Comparison of ENCODE assay signal across 16 mouse cellular contexts in the genomic region with DNA sequence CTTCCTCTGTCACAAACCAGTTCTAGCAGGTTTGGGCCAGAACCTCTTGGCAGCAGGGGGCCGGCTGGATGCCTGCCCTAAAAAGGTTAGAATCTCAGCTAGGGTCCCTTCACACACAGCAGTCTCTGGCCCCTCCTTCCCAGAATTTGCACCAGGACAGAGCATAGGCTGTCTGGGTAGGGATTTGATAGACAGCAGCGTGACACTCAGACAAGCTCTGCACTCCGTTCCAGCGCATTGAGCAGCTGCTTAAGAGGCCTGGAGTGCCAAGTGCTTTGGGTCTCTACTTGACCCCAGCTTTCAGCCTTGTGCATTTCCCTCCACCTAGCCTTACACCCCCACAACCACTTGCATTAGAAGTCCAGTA. TPM values are rescaled to one million over a fixed set of nuclear protein-coding genes. Genes with fewer than 3 reads are reported as not detected.
A peak's percentile ranks its signal among the peaks of the same experiment; 100 is the strongest.
DNase-seq lines count a peak whose midpoint lies in the region; ATAC-seq and TF ChIP-seq lines count a peak whose summit lies in the region.
"Had no signal": no experiment of that assay in that cellular context is flagged by ENCODE, and none has a peak within 500 bp of the region (broad histone marks: within the 10 kb centered on the region; RNA-seq: fewer than 3 reads in every experiment).

No protein-coding gene starts in this region.

- peaks cover 7% of the 10 kb centered on the region; the same call in 1 of the 2 replicates for H3K4me1 ChIP-seq in forebrain, embryonic 14.5 days (ENCODE audit: control insufficient read depth, insufficient read depth, low read length)
- peaks cover 18% of the 10 kb centered on the region for H3K4me1 ChIP-seq in forebrain, embryonic 16.5 days (replicated peaks; ENCODE audit: control insufficient read depth, insufficient read depth, low read length)
- H3K4me1 ChIP-seq in limb, embryonic 11.5 days (ENCODE audit: control insufficient read depth, insufficient read depth, low read length): peaks cover 34% of the 10 kb centered on the region
- peaks cover 57% of the 10 kb centered on the region for H3K4me1 ChIP-seq in limb, embryonic 10.5 days
- H3K4me1 ChIP-seq in embryonic facial prominence, embryonic 11.5 days (ENCODE audit: control insufficient read depth, insufficient read depth, low read length): peaks cover 8% of the 10 kb centered on the region; the same call in 1 of the 2 replicates
- H3K4me1 ChIP-seq in stomach, embryonic 15.5 days: peaks cover 21% of the 10 kb centered on the region
- peaks cover 18% of the 10 kb centered on the region; the same call in 1 of the 2 replicates for H3K4me1 ChIP-seq in liver, postnatal 0 days (ENCODE audit: insufficient read depth)

- WGBS in forebrain, embryonic 14.5 days: 0% methylated on average over 4 of the region's 4 CpGs
- 2% methylated on average over 4 of the region's 4 CpGs for WGBS in forebrain, embryonic 16.5 days
- WGBS in limb, embryonic 11.5 days: 0% methylated on average over 4 of the region's 4 CpGs
- 0% methylated on average over 4 of the region's 4 CpGs for WGBS in limb, embryonic 10.5 days
- 3% methylated on average over 4 of the region's 4 CpGs for WGBS in embryonic facial prominence, embryonic 11.5 days
- WGBS in stomach, embryonic 15.5 days: 18% methylated on average over 4 of the region's 4 CpGs
- 4% methylated on average over 4 of the region's 4 CpGs for WGBS in liver, postnatal 0 days (ENCODE audit: insufficient replicate concordance)

- no peak overlapping the region for H3K4me2 ChIP-seq in forebrain, embryonic 14.5 days (ENCODE audit: low read length)
- no peak overlapping the region for H3K4me2 ChIP-seq in forebrain, embryonic 16.5 days (ENCODE audit: low read length)
- no peak overlapping the region for H3K4me2 ChIP-seq in limb, embryonic 11.5 days (ENCODE audit: low read depth, severe bottlenecking)
- peak overlapping the region; percentile 61 for H3K4me2 ChIP-seq in embryonic facial prominence, embryonic 11.5 days (ENCODE audit: low read depth, low read length)
- H3K4me2 ChIP-seq in stomach, embryonic 15.5 days: 0 out of 2 replicates have a peak overlapping the region, but pooled peaks have one; percentile 16
- H3K4me2 ChIP-seq in liver, postnatal 0 days (ENCODE audit: low read depth, low read length): no peak overlapping the region
- H3K4me2 ChIP-seq: heart, embryonic 12.5 days; neural tube, embryonic 13.5 days had no signal

- H3K9ac ChIP-seq in forebrain, embryonic 14.5 days (ENCODE audit: low read length): no peak overlapping the region
- no peak overlapping the region for H3K9ac ChIP-seq in forebrain, embryonic 16.5 days (replicated peaks; ENCODE audit: low read depth, low read length)
- no peak overlapping the region for H3K9ac ChIP-seq in limb, embryonic 11.5 days (ENCODE audit: low read length)
- peak overlapping the region; percentile 67; the same call in 1 of the 2 replicates for H3K9ac ChIP-seq in embryonic facial prominence, embryonic 11.5 days (replicated peaks; ENCODE audit: low read length)
- no peak overlapping the region for H3K9ac ChIP-seq in stomach, embryonic 15.5 days
- no peak overlapping the region for H3K9ac ChIP-seq in liver, postnatal 0 days (replicated peaks)
- H3K9ac ChIP-seq: heart, embryonic 12.5 days; neural tube, embryonic 13.5 days had no signal

- no peak for TF ChIP-seq CTCF in liver, postnatal 0 days (IDR thresholded peaks at IDR 0.05; ENCODE audit: low read depth)

- DNase-seq in forebrain, embryonic 14.5 days (ENCODE audit: low spot score): peak; percentile 19
- DNase-seq in limb, embryonic 11.5 days (ENCODE audit: low spot score): peak; percentile 56
- no peak for DNase-seq in limb, embryonic 10.5 days (ENCODE audit: low spot score)
- DNase-seq in embryonic facial prominence, embryonic 11.5 days (ENCODE audit: low spot score): peak; percentile 61
- DNase-seq in liver, postnatal 0 days: no peak
- DNase-seq: cerebellum, adult 11-12 months; kidney, postnatal 14 days; right cerebral cortex, adult 18-20 months had no signal

- peaks cover 87% of the 10 kb centered on the region for H3K27me3 ChIP-seq in forebrain, embryonic 14.5 days (replicated peaks; ENCODE audit: control insufficient read depth, insufficient read depth, low read length)
- peaks cover 74% of the 10 kb centered on the region for H3K27me3 ChIP-seq in forebrain, embryonic 16.5 days (replicated peaks; ENCODE audit: control insufficient read depth, insufficient read depth, low read length)
- peaks cover 68% of the 10 kb centered on the region for H3K27me3 ChIP-seq in limb, embryonic 11.5 days (ENCODE audit: control insufficient read depth, insufficient read depth, low read length)
- H3K27me3 ChIP-seq in limb, embryonic 10.5 days (ENCODE audit: low read depth, poor library complexity, severe bottlenecking): peaks cover 100% of the 10 kb centered on the region
- H3K27me3 ChIP-seq in embryonic facial prominence, embryonic 11.5 days (ENCODE audit: control insufficient read depth, insufficient read depth, low read length): peaks cover 12% of the 10 kb centered on the region
- H3K27me3 ChIP-seq in stomach, embryonic 15.5 days (replicated peaks): peaks cover 88% of the 10 kb centered on the region
- peaks cover 83% of the 10 kb centered on the region for H3K27me3 ChIP-seq in liver, postnatal 0 days (ENCODE audit: insufficient read depth, low read length)

- no peak for TF ChIP-seq EP300 in liver, postnatal 0 days (IDR thresholded peaks at IDR 0.05; ENCODE audit: low read depth)

- H3K27ac ChIP-seq in forebrain, embryonic 14.5 days (ENCODE audit: low read depth, low read length): no peak overlapping the region
- no peak overlapping the region for H3K27ac ChIP-seq in forebrain, embryonic 16.5 days (ENCODE audit: low read length)
- no peak overlapping the region for H3K27ac ChIP-seq in limb, embryonic 11.5 days (replicated peaks; ENCODE audit: low read depth, low read length)
- H3K27ac ChIP-seq in limb, embryonic 10.5 days: no peak overlapping the region
- H3K27ac ChIP-seq in embryonic facial prominence, embryonic 11.5 days (replicated peaks; ENCODE audit: low read depth, low read length): 0 out of 2 replicates have a peak overlapping the region, but pooled peaks have one; percentile 47
- H3K27ac ChIP-seq in stomach, embryonic 15.5 days: peak overlapping the region; percentile 2; the same call in 1 of the 2 replicates
- H3K27ac ChIP-seq in liver, postnatal 0 days (ENCODE audit: low read depth): no peak overlapping the region
- H3K27ac ChIP-seq: left cerebral cortex, adult 2 months; neural tube, embryonic 13.5 days had no signal

- no peak for ATAC-seq in forebrain, embryonic 14.5 days
- ATAC-seq in forebrain, embryonic 16.5 days: no peak
- no peak for ATAC-seq in limb, embryonic 11.5 days (ENCODE audit: insufficient number of reproducible peaks, low FRiP score, low TSS enrichment, low read depth)
- no peak for ATAC-seq in embryonic facial prominence, embryonic 11.5 days (replicated peaks; ENCODE audit: insufficient number of reproducible peaks, low FRiP score, low TSS enrichment, low read depth)
- no peak for ATAC-seq in stomach, embryonic 15.5 days (ENCODE audit: insufficient read depth, low FRiP score, low read depth)
- ATAC-seq in frontal cortex, adult (ENCODE audit: low TSS enrichment): no peak
- ATAC-seq in liver, postnatal 0 days: no peak
- ATAC-seq: lung, postnatal 0 days had no signal

- no peaks in the 10 kb centered on the region; the same call in 1 of the 2 replicates for H3K9me3 ChIP-seq in forebrain, embryonic 14.5 days (replicated peaks; ENCODE audit: control insufficient read depth, low read length)
- peaks cover 3% of the 10 kb centered on the region; the same call in 1 of the 2 replicates for H3K9me3 ChIP-seq in forebrain, embryonic 16.5 days (ENCODE audit: control insufficient read depth, low read length)
- H3K9me3 ChIP-seq in limb, embryonic 11.5 days (ENCODE audit: control insufficient read depth, low read length): peaks cover 3% of the 10 kb centered on the region; the same call in 1 of the 2 replicates
- H3K9me3 ChIP-seq in limb, embryonic 10.5 days (replicated peaks): no peaks in the 10 kb centered on the region
- no peaks in the 10 kb centered on the region for H3K9me3 ChIP-seq in embryonic facial prominence, embryonic 11.5 days (replicated peaks; ENCODE audit: control insufficient read depth, low read length)
- H3K9me3 ChIP-seq in stomach, embryonic 15.5 days: no peaks in the 10 kb centered on the region
- no peaks in the 10 kb centered on the region for H3K9me3 ChIP-seq in liver, postnatal 0 days (ENCODE audit: low read length)

- H3K4me3 ChIP-seq in forebrain, embryonic 14.5 days (ENCODE audit: low read depth, low read length): no peak overlapping the region
- H3K4me3 ChIP-seq in forebrain, embryonic 16.5 days (replicated peaks; ENCODE audit: low read length): no peak overlapping the region
- H3K4me3 ChIP-seq in limb, embryonic 11.5 days (ENCODE audit: low read depth, low read length): no peak overlapping the region
- no peak overlapping the region for H3K4me3 ChIP-seq in limb, embryonic 10.5 days
- H3K4me3 ChIP-seq in embryonic facial prominence, embryonic 11.5 days (ENCODE audit: low read depth, low read length): peak overlapping the region; percentile 14; the same call in 1 of the 2 replicates
- H3K4me3 ChIP-seq in stomach, embryonic 15.5 days (replicated peaks): 0 out of 2 replicates have a peak overlapping the region, but pooled peaks have one; percentile 27
- H3K4me3 ChIP-seq in liver, postnatal 0 days (ENCODE audit: low read depth, low read length): no peak overlapping the region
- H3K4me3 ChIP-seq: heart, embryonic 12.5 days; left cerebral cortex, adult 2 months; neural tube, embryonic 13.5 days had no signal

- no peaks in the 10 kb centered on the region for H3K36me3 ChIP-seq in forebrain, embryonic 14.5 days (ENCODE audit: control insufficient read depth, insufficient read depth, low read length)
- no peaks in the 10 kb centered on the region for H3K36me3 ChIP-seq in forebrain, embryonic 16.5 days (ENCODE audit: control insufficient read depth, insufficient read depth)
- H3K36me3 ChIP-seq in limb, embryonic 11.5 days (ENCODE audit: control insufficient read depth, insufficient read depth, low read length): no peaks in the 10 kb centered on the region
- no peaks in the 10 kb centered on the region for H3K36me3 ChIP-seq in limb, embryonic 10.5 days
- H3K36me3 ChIP-seq in embryonic facial prominence, embryonic 11.5 days (replicated peaks; ENCODE audit: control insufficient read depth, insufficient read depth, low read depth, low read length): no peaks in the 10 kb centered on the region
- H3K36me3 ChIP-seq in stomach, embryonic 15.5 days: no peaks in the 10 kb centered on the region
- no peaks in the 10 kb centered on the region for H3K36me3 ChIP-seq in liver, postnatal 0 days (replicated peaks; ENCODE audit: insufficient read depth, low read length)
- H3K36me3 ChIP-seq: heart, embryonic 12.5 days; neural tube, embryonic 13.5 days had no signal

RNA-seq across cellular contexts. Expression of a gene that starts 2.9 kb away (rescaled TPM):
- polyA plus RNA-seq in forebrain, embryonic 14.5 days (2014; fragmentation: Nextera tagmentation; extraction: Ambion mirVana): 0.23 TPM in 2 replicates
- 0.25 and 0.45 TPM in 2 replicates for polyA plus RNA-seq in forebrain, embryonic 16.5 days (2015; fragmentation: Nextera tagmentation; extraction: Ambion mirVana)
- 7.8 and 8.4 TPM in 2 replicates for polyA plus RNA-seq in limb, embryonic 11.5 days (2014; fragmentation: Nextera tagmentation; extraction: Ambion mirVana)
- polyA plus RNA-seq in limb, embryonic 10.5 days (2016; fragmentation: Nextera tagmentation; extraction: Ambion mirVana): 0.87 and 2.7 TPM in 2 replicates
- 42.5 and 55.0 TPM in 2 replicates for polyA plus RNA-seq in embryonic facial prominence, embryonic 11.5 days (2014; fragmentation: Nextera tagmentation; extraction: Ambion mirVana)
- 6.9 and 13.9 TPM in 2 replicates for polyA plus RNA-seq in stomach, embryonic 15.5 days (2015; fragmentation: Nextera tagmentation; extraction: Ambion mirVana)
- not detected in 2 replicates for polyA plus RNA-seq in liver, postnatal 0 days (2015; fragmentation: Nextera tagmentation; extraction: Ambion mirVana)
- polyA plus RNA-seq: liver, adult 2 months; lung, postnatal 0 days; neural tube, embryonic 13.5 days had no signal

Comparison
In these comparisons a context has a peak if more than half of its experiments do, and no peak if none do; other contexts are left out.
1. DNase-seq: peak in forebrain, embryonic 14.5 days (single experiment), limb, embryonic 11.5 days (single experiment) and embryonic facial prominence, embryonic 11.5 days (single experiment); none in limb, embryonic 10.5 days (single experiment) and liver, postnatal 0 days (single experiment).
2. H3K27ac ChIP-seq: peak in embryonic facial prominence, embryonic 11.5 days (single experiment) and stomach, embryonic 15.5 days (single experiment); none in forebrain, embryonic 14.5 days (single experiment), forebrain, embryonic 16.5 days (single experiment), limb, embryonic 11.5 days (single experiment), limb, embryonic 10.5 days (single experiment) and liver, postnatal 0 days (single experiment).
3. H3K4me2 ChIP-seq: peak in embryonic facial prominence, embryonic 11.5 days (single experiment) and stomach, embryonic 15.5 days (single experiment); none in forebrain, embryonic 14.5 days (single experiment), forebrain, embryonic 16.5 days (single experiment), limb, embryonic 11.5 days (single experiment) and liver, postnatal 0 days (single experiment).
4. H3K4me3 ChIP-seq: peak in embryonic facial prominence, embryonic 11.5 days (single experiment) and stomach, embryonic 15.5 days (single experiment); none in forebrain, embryonic 14.5 days (single experiment), forebrain, embryonic 16.5 days (single experiment), limb, embryonic 11.5 days (single experiment), limb, embryonic 10.5 days (single experiment) and liver, postnatal 0 days (single experiment).